Comparison of ENCODE assay signal across 20 mouse cellular contexts in the genomic region with DNA sequence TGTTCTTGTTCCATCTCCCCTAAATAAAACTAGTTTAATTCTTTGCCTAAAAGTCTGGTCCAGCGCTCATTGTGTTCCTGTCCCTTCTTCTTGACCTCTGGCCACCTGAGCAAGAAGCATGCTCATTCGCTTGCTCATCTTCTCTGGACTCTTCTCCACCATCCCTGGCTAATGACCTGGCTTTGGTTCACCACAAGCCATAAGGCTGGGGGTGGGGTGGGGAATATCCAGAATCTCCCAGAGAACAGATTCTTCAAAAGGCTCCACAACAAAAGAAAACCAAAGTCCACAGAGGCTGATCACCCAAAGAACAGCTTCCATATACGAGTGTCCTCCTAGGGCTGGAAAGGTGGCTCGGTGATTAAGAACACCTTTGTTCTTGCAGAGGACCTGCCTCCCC.
"Had no signal": no experiment of that assay in that cellular context is flagged by ENCODE, and none has a peak within 500 bp of the region (broad histone marks: within the 10 kb centered on the region; RNA-seq: fewer than 3 reads in every experiment).

No protein-coding gene starts in this region.

- H3K27me3 ChIP-seq: lung, embryonic 15.5 days; midbrain, embryonic 12.5 days; neural tube, embryonic 13.5 days; neural tube, embryonic 15.5 days had no signal

- H3K9me3 ChIP-seq: lung, embryonic 15.5 days; midbrain, embryonic 10.5 days; midbrain, embryonic 12.5 days; neural tube, embryonic 13.5 days; neural tube, embryonic 15.5 days had no signal

- H3K4me3 ChIP-seq: lung, embryonic 15.5 days; midbrain, embryonic 10.5 days; midbrain, embryonic 12.5 days; myocyte; neural tube, embryonic 13.5 days; neural tube, embryonic 15.5 days had no signal

- H3K4me2 ChIP-seq: lung, embryonic 15.5 days; midbrain, embryonic 12.5 days; neural tube, embryonic 13.5 days; neural tube, embryonic 15.5 days had no signal

- H3K4me1 ChIP-seq: lung, embryonic 15.5 days; midbrain, embryonic 10.5 days; midbrain, embryonic 12.5 days; neural tube, embryonic 13.5 days; neural tube, embryonic 15.5 days had no signal

- H3K36me3 ChIP-seq: midbrain, embryonic 12.5 days; neural tube, embryonic 15.5 days had no signal

- DNase-seq: liver, postnatal 0 days; lung, adult 2 months; lung, postnatal 14 days; lung, postnatal 4 days; midbrain, embryonic 14.5 days; retina, postnatal 1 day; right cerebral cortex, adult 18-20 months; right cerebral cortex, postnatal 25 days; right cerebral cortex, postnatal 4 days; thymus, adult 18-20 months; thymus, postnatal 14 days; thymus, postnatal 36 days had no signal

- H3K9ac ChIP-seq: liver, postnatal 0 days; lung, embryonic 15.5 days; midbrain, embryonic 12.5 days; neural tube, embryonic 13.5 days; neural tube, embryonic 15.5 days had no signal

- ATAC-seq: liver, postnatal 0 days; lung, postnatal 0 days; midbrain, embryonic 16.5 days had no signal

- H3K27ac ChIP-seq: lung, embryonic 15.5 days; midbrain, embryonic 10.5 days; midbrain, embryonic 12.5 days; neural tube, embryonic 13.5 days; neural tube, embryonic 15.5 days had no signal
